Mouse (Mus musculus): ENCODE data around the gene Nfatc2.

Gene Nfatc2

GRCm38 (mm10) chr2:168609653-168610248, 8.3 kb upstream of the Nfatc2 start:
- DNase-seq (ENCODE audit: low read depth): no peak

DNA sequence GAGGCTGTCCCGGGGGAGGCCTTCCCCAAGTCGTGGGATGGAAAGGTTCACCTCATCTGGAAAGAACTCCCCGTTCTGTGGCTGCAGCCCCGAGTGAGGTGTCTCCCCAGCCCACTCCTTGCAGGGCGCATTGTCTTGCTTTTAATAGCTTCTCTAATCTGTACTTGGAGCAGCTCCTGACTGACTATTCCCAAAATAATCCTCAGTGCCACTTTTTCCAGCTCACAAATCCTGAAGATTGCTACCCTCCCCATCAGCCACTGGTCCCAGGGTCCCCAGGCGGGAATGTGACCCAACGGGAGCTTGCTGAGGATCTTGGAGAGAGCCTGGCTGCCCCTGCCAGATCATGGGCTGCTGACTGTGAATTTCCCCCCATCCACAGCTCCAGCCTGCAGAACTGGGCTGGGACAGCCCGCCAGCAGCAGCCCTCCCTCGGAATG, 6.7 kb upstream of the Nfatc2 start:
- DNase-seq (ENCODE audit: low read depth): no peak

- no peak for DNase-seq (ENCODE audit: low read depth)
Observed at GRCm38 (mm10) chr2:168604655-168605070, 3.2 kb upstream of the Nfatc2 start.

- no peak for DNase-seq (ENCODE audit: low read depth)
Observed at GRCm38 (mm10) chr2:168602387-168602741, 907 bp upstream of the Nfatc2 start.

GRCm38 (mm10) chr2:168600750-168601490, 537 bp downstream of the Nfatc2 start:
- peak; percentile 42 for DNase-seq (ENCODE audit: low read depth)

- peak; percentile 65 for DNase-seq (ENCODE audit: low read depth)
Observed at GRCm38 (mm10) chr2:168595693-168596092, 5.8 kb downstream of the Nfatc2 start.

GRCm38 (mm10) chr2:168593676-168594075, 7.8 kb downstream of the Nfatc2 start:
- no peak for DNase-seq (ENCODE audit: low read depth)

- DNase-seq (ENCODE audit: low read depth): peak; percentile 61
Observed at GRCm38 (mm10) chr2:168593004-168593403, 8.5 kb downstream of the Nfatc2 start.

- no peak for DNase-seq (ENCODE audit: low read depth)
Observed at GRCm38 (mm10) chr2:168591076-168591475, 10.4 kb downstream of the Nfatc2 start.

DNA sequence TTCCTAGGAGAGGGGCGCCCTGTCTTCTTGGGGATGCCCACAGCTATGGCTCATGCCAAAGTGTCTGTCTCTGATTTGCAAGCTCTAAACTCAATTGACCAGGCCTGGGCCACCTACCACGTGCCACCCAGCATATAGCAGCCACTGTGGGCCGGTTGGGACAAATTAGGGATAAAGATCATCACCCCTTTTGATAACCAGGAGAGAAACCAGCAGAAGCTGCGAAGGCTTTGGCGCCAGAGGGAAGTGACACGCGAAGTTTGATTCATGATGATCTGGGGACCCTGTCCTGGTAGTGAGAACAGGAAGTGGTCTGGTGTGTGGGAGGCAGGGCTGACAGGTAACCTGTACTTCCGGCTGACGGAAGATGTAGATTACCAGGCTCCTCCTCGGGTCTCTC, 10.9 kb downstream of the Nfatc2 start:
- peak; percentile 75 for DNase-seq (ENCODE audit: low read depth)

DNA sequence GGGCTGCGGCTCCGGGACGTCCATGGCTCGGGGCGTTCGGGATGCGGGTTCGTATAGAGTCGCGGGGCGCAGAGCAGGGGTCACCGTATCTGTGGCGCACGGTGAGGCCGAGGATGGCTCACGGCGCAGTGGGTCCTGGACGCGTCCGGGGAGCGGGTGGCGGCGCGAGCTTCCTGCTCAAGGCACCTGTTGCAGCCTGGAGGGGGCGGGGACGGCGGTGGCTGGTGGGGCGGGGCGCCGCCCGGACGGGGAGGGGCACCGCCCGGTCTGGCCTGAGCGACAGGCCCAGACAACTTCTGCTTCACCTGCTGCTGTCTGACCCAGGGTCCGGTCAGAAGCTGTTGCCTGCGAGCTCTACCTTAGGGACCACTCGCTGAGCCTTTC, 11.3 kb downstream of the Nfatc2 start:
- peak; percentile 78 for DNase-seq (ENCODE audit: low read depth)

DNA sequence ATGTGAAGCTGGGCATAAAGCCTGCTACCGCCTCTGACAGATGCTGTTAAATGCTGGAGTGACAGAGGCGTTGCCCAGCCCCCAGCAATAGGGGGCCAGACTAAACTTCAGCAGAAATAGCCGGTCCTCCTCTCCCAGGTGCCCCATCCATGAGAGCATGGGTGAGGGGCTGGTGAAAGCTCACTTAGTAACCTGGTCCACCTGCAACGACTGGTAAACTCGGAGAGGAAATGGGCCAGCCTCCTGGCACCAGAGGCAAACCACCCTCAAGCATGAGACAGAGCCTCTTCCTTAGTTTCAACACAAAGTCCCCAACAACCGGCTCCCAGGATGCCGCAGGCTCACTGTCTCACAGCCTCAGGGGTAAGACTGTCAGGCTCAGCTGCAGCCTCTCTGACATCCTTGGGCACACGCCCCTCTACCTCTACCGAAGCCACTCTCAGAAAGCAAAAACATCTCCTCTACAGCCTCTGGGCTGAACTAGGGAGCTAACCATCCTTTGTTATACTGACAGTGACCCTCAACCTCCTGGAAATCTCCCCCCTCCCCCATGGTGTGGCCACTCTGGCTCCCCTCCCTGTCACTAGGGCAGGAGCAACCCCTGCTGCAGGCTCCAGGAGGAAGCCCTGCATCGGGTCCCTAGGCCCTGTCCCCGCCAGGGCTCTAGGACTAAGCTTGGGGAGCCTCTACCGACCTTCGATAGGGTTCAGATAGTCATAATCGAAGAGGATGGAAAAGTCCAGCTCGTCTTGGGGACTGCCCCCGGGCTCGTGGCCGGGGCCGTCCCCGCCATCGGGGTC, 11.9 kb downstream of the Nfatc2 start:
- DNase-seq (ENCODE audit: low read depth): peak; percentile 83

DNA sequence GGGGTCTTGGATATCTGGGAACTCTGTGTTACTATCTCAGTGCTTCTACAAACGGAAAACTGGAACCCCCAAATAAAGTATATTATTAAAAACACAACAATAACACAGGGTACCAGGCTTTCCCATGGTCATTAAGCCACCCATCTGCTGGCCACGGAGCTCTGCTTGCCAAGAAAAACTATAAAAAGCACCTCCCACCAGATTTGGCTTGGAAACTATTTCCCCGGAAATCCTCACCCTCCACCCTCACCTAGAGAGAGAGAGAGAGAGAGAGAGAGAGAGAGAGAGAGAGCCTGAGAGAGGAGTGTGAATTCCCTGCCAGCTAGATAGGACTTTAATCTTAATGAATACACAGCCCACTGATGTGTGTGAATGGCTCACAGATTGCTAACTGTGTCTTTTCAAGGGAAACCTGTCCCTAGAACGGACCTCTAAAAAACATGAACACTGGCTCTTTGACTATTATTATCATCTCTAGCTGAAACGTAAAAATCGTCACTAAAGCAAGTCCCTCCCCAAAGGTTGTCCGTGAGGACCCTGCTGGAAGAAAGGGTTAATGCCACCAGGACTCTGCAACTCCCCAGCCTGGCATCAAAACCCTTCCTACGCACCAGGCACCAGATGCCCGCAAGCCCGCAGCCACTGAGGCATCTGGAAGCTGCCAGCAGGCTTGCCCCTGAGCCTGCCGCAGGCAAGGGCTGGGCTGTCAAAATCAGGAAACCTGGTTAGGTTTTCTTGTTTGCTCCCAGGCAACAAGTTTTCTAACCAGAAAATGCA, 12.7 kb downstream of the Nfatc2 start:
- DNase-seq (ENCODE audit: low read depth): no peak

- DNase-seq (ENCODE audit: low read depth): no peak
Observed at GRCm38 (mm10) chr2:168587159-168587558, 14.3 kb downstream of the Nfatc2 start.

DNA sequence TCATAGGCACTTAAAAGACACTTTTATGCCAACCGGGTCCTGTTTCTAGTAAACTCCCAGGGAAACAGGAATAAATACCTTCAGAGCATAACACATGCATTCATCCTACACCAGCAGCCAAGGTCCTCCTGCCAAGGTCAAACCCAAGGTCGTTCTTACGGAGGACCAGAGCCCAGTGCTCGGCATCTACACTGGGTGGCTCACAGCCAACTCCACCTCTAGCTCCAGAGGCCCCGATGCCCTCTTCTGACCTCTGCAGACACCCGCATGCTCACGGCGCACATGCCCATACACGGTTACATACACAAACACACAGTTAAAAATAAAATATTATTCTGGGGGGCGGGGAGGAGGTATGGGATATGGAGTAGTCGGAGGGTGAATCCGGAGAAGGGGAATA, 14.9 kb downstream of the Nfatc2 start:
- no peak for DNase-seq (ENCODE audit: low read depth)

DNA sequence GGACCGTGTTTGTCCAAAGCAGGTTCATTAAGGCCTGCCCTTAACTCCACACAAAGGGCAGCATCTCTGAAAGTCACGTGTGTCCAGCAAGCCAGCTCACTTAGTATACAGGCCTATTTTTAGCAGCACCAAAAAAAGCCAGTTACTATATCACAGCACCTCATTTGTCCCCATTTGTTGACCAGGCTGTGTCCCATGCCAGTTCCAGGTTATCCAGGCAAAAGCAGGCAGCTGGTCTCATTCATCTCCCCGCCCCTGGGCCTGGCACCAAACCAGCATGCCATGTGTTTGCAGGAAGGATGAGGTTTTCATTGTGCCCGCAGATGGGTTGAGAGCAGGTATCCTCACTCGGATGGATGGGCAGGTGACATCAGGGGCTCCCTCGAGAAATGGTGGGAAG, 16.6 kb downstream of the Nfatc2 start:
- DNase-seq (ENCODE audit: low read depth): no peak

DNA sequence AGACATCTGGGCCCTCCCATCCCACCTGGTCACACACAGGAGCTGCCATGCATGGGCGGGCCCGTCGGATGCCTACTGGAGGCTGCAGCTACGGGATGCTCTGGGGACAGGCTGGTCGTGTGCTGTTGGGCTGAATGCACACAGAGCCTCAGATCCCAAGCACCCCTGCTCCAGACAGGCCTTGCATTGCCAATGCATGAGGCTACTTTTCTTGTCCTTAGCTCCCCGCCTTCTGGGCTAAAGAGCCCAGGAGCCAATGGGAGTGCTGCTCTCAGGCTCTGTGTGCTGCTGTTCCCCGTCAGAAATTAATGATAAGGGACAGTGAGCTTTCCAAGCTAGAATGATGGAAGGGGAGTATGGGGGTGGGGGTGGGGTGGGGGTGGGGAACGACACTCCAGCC, 17.0 kb downstream of the Nfatc2 start:
- no peak for DNase-seq (ENCODE audit: low read depth)

DNA sequence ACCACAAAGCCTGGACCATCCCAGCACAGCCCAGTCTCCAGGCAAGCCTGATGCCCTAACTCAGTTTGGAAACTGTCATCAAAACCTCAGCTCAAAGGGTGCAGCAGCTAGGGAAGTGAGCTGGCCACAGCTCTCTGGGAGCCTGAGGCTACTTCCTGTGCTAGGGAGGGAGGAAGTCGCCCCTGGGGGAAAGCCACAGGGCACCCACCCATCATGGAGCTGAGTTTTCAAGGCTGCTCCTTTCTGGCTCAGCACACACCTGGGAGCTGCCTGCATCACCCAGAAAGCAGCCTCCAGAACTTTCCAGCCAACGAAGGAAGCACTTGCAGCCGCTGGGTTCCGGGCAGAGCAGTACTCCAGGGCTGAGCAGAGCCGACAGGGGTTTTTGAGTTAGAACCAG, 18.4 kb downstream of the Nfatc2 start:
- DNase-seq (ENCODE audit: low read depth): peak; percentile 57

DNA sequence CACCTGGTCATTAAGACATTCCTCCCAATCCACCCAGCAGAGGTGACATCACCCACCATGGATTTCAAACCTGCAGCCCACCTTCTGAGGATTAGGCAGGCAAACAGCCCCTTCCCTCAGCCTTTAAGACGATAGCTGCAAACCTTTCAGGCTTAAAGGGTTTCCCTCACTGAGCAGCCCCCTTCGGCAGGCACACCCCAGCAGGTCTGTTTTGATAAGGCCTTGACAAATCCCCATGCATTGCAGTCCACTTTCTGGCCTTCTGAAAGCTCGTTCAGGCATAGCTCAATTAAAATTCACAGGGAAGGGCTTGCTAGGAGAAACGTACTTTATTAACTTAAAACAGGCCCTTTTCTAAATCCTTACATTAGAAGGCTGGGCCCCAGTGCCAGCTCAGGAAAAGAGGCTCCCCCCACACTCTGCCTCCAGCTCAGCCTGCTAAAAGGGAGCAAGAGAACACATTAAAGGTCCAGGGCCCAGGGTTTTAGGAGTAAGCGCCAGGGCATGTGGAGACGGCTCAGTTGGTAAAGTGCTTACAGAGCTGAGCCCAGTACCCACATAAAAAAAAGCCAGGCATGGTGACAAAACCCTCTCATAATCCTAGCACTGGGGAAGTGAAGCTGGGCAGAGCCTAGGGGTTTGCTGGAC, 20.1 kb downstream of the Nfatc2 start:
- no peak for DNase-seq (ENCODE audit: low read depth)

DNA sequence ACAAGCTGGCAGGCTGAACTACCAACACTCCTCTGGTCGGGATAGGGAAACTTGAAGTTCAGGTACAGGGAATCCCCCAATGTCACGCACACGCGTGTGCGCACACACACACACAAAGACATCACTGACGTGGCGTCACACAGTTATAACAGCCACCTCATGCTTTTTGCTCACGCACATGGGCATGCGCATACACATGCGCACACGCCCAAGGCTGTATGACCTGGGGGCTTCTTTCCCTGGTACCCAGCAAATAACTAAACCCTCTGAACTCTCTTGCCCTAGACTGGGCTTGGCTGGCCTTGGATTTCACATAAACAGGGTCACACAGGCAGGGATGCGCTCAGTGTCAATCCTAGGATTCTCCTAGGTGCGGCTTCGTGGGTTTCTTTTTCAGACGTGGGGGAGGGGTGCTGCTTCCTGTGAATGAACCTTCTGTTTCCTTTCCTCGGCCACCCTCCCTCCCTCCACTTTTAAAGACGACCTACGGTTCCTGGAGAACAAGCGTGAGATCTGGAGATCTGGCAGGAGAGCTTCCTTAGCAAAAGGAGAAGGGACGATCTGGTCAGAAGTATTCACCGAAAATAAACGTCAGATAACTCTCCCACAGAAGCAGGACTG, 21.1 kb downstream of the Nfatc2 start:
- peak; percentile 67 for DNase-seq (ENCODE audit: low read depth)

GRCm38 (mm10) chr2:168579601-168580130, 21.8 kb downstream of the Nfatc2 start:
- DNase-seq (ENCODE audit: low read depth): no peak
